Mouse (Mus musculus) testis, adult 2 months (tissue): ENCODE measurements at regions not wholly inside any gene's neighbourhood (a gene's known extent, or its start where the extent isn't known, plus 50 kb on each side); places are given as distances from the start of the nearest gene placed in this dataset.
"Not testable (repeated sequence)": the region's sequence is repeated elsewhere in the genome, so short reads cannot be mapped to it uniquely, and the experiment has no call there.

Experiments
- H3K27ac ChIP-seq: fragments of 200-500 bp; 2 replicates; pipeline ENCODE4 v1.5.1; 2012; ENCODE audit warnings: low read depth, low read length; ENCODE audit not compliant: control insufficient read depth, insufficient read depth
- H3K27me3 ChIP-seq: fragments of 200-500 bp; 2 replicates; pipeline ENCODE4 v1.6.1; 2012; ENCODE audit warnings: mild to moderate bottlenecking, low read length, moderate library complexity; ENCODE audit not compliant: control insufficient read depth, insufficient read depth
- H3K36me3 ChIP-seq: fragments of 200-500 bp; 2 replicates; pipeline ENCODE4 v1.6.1; 2012; ENCODE audit warnings: mild to moderate bottlenecking, low read length; ENCODE audit not compliant: control insufficient read depth, insufficient read depth
- H3K4me1 ChIP-seq: fragments of 200-500 bp; 2 replicates; pipeline ENCODE4 v1.6.1; 2012; ENCODE audit warnings: low read length; ENCODE audit not compliant: control insufficient read depth, insufficient read depth
- H3K4me3 ChIP-seq: fragments of 200-500 bp; 2 replicates; pipeline ENCODE4 v1.5.1; 2012; ENCODE audit warnings: low read depth, mild to moderate bottlenecking, low read length, moderate library complexity, mixed read lengths; ENCODE audit not compliant: control insufficient read depth
- CTCF ChIP-seq: fragments of 200-500 bp; IDR thresholded peaks from 2 replicates; pipeline ENCODE4 v1.5.1; 2012; ENCODE audit warnings: low read depth, mild to moderate bottlenecking, inconsistent platforms, low read length, moderate library complexity; ENCODE audit not compliant: control insufficient read depth, insufficient read depth, insufficient replicate concordance
- POLR2A ChIP-seq: fragments of 200-500 bp; IDR thresholded peaks from 2 replicates; pipeline ENCODE4 v1.6.1; 2012; ENCODE audit warnings: low read depth, mild to moderate bottlenecking, inconsistent platforms, low read length, moderate library complexity; ENCODE audit not compliant: control insufficient read depth

DNA sequence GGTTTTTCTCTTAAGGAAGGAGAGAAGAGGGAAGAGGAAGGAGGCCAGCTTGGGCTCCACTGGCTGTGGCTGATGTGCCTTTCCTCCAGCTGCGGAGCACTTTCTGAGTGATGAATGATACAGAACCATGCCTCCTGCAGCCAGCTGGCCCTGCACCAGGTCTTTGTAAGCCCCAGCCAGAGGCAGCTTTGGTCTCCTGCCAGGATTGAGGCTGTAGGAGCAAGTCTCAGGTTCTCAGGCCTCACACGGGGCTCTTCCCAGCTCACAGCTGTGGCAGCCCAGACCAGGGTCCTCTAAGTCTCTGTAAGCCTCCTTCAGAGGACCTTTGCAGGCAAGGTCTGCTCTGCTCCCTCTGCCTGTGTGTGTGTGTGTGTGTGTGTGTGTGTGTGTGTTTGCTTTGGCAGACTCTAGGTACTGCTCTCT is 94.6 kb downstream of the Phlda1 start:
- no peak for TF ChIP-seq CTCF
- no peak for TF ChIP-seq POLR2A
- H3K27me3 ChIP-seq, result no peaks in the 10 kb centered on the region
- H3K4me1 ChIP-seq, result no peaks in the 10 kb centered on the region; the same call in 1 of the 2 replicates
- H3K4me3 ChIP-seq, result no peak overlapping the region
- H3K27ac ChIP-seq, result no peak overlapping the region
- H3K36me3 ChIP-seq, result no peaks in the 10 kb centered on the region

- TF ChIP-seq CTCF (no peak), POLR2A (no peak)
- H3K27ac ChIP-seq, result no peak overlapping the region
- no peaks in the 10 kb centered on the region for H3K4me1 ChIP-seq
Measured at GRCm38 (mm10) chr10:111603166-111603565, 97.1 kb downstream of the Phlda1 start.

DNA sequence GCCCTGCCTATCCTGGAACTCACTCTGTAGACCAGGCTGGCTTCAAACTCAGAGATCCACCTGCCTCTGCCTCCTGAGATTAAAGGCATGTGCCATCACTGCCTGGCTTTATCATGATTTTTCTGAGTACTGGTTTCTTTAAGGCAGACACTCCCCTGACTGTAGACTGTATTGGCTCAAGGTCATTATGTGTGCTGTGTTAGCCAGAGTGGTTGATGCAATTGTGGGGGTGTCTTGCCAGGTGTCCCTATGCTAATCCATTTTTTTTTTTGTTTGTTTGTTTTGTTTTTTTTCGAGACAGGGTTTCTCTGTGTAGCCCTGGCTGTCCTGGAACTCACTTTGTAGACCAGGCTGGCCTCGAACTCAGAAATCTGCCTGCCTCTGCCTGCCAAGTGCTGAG is 101.3 kb downstream of the Phlda1 start:
- not testable (repeated sequence) for H3K27ac ChIP-seq, H3K27me3 ChIP-seq, H3K36me3 ChIP-seq, H3K4me3 ChIP-seq, H3K4me1 ChIP-seq

More at GRCm38 (mm10) chr10:111603166-111603565, 97.1 kb downstream of the Phlda1 start:
- Histone ChIP-seq H3K4me3 (no peak overlapping the region), H3K36me3 (no peaks in the 10 kb centered on the region), H3K27me3 (no peaks in the 10 kb centered on the region)

- no peak overlapping the region for H3K27ac ChIP-seq
- no peak for TF ChIP-seq CTCF
- TF ChIP-seq POLR2A, result no peak
- no peaks in the 10 kb centered on the region for H3K27me3 ChIP-seq
- no peaks in the 10 kb centered on the region for H3K36me3 ChIP-seq
- no peaks in the 10 kb centered on the region for H3K4me1 ChIP-seq
- no peak overlapping the region for H3K4me3 ChIP-seq
Measured at GRCm38 (mm10) chr10:111608385-111609093, 102.5 kb downstream of the Phlda1 start.

DNA sequence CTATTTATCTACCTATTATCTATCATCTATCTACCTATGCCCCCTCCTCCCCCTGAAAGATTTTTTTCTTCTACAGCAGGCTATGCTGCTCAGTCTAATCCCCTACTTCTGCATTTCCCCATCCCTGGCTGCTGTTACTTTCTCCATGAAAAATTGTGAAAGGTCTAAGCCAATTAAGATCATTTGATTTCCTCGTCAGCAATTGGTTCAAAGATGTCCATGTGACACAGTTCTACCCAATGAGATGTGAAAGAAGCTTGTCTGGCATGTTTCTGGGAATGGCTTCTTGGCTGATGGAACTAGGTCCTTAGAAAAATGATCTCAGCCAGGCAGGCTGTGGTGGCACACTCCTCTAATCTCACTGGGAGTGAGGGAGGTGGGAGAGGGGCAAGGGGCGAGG is 103.8 kb downstream of the Phlda1 start:
- Histone ChIP-seq H3K36me3 (no peaks in the 10 kb centered on the region), H3K4me3 (no peak overlapping the region), H3K27me3 (no peaks in the 10 kb centered on the region), H3K4me1 (no peaks in the 10 kb centered on the region), H3K27ac (no peak overlapping the region)
- TF ChIP-seq POLR2A (no peak), CTCF (no peak)

DNA sequence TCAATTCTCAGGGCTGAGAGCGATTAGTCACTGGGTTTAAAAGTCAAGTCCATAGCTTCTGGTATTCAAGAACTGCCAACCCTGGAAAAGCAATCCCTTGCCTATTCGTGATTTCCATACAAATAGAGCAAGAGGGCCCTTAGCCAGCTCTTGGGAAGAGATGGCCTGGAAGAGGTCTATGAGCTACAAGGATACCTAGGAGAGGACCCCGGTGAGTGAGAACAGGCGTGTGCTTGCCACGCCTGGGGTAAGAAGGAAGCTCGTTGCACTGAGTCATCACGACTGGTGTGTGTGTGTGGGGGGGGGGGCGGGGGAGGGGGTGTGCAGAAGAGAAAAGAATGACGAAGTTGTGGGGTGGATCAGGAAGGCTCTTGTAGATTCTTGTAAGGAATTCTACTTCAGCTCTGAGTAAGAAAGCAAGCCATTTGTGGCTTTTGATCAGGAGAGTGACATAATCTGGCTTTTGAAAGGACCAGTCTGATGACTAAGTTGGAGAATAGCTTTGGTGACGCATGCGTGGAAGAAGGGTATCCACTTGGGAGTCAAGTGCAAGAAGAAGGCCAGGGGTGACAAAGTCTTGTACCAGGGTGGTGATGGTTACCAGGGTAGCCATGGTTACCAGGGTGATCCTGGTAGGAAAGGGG is 113.7 kb downstream of the Phlda1 start:
- H3K4me1 ChIP-seq, result no peaks in the 10 kb centered on the region

DNA sequence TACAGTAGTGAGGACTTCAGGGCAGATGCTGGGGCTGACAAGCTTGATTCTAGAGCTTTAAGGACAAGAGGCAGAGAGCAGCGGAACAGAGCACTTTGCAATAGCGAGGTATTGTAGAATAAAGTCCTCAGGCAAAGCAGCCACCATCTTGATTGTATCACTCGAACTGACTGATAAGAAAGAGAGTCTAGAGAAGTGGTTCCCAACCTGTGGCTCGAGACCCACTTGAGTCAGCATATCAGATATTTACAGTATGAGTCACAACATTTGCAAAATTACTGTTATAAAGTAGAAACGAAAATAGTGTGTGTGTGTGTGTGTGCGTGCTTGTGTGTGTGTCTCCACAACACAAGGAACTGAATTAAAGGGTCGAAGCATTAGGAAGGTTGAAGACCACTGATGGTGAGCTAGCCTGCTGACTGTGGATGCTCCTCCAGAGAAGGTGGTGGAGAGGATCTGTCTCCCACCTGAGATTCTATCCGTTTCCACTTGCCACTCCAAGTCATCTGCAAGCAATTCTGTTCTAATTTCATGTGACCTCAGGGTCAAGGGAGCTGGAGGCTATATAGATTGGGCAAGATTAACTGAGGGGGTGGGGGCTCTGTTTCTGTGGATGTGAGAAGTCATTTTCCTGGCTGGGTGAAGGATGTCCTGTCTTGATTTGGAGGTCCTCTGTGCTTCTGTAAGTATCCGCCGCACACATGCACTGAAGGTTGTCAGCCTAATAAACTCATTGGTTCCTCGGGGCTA is 115.0 kb downstream of the Phlda1 start:
- Histone ChIP-seq H3K27ac (no peak overlapping the region), H3K27me3 (no peaks in the 10 kb centered on the region), H3K4me1 (no peaks in the 10 kb centered on the region), H3K36me3 (no peaks in the 10 kb centered on the region), H3K4me3 (no peak overlapping the region)
- no peak for TF ChIP-seq CTCF
- TF ChIP-seq POLR2A, result no peak

More for the DNA sequence above, 113.7 kb downstream of the Phlda1 start:
- TF ChIP-seq CTCF (no peak), POLR2A (no peak)
- Histone ChIP-seq H3K27me3 (no peaks in the 10 kb centered on the region), H3K4me3 (no peak overlapping the region), H3K36me3 (no peaks in the 10 kb centered on the region), H3K27ac (no peak overlapping the region)
